ENCODE assay signal across 8 mouse cellular contexts in genomic region chr6:83774781-83775563, GRCm38 (mm10). TPM values are rescaled to one million over a fixed set of nuclear protein-coding genes. Genes with fewer than 3 reads are reported as not detected.
A peak's percentile ranks its signal among the peaks of the same experiment; 100 is the strongest.
DNase-seq lines count a peak whose midpoint lies in the region; ATAC-seq and TF ChIP-seq lines count a peak whose summit lies in the region.

No protein-coding gene starts in this region.

- WGBS in kidney, adult 2 months: 2% methylated on average over 14 of the region's 14 CpGs
- 2% methylated on average over 14 of the region's 14 CpGs for WGBS in forebrain, embryonic 12.5 days
- 0% methylated on average over 14 of the region's 14 CpGs for WGBS in intestine, postnatal 0 days
- 2% methylated on average over 14 of the region's 14 CpGs for WGBS in midbrain, embryonic 10.5 days

- H3K4me2 ChIP-seq in forebrain, embryonic 12.5 days: peak overlapping the region; percentile 84
- H3K4me2 ChIP-seq in intestine, postnatal 0 days (replicated peaks; ENCODE audit: low read depth): peak overlapping the region; percentile 83

- DNase-seq in kidney, adult 2 months: no peak
- no peak for DNase-seq in kidney, adult 11 months
- peak; percentile 27 for DNase-seq in midbrain, embryonic 10.5 days (ENCODE audit: low spot score)
- no peak for DNase-seq in natural killer cell, adult 2 months (ENCODE audit: low spot score in 2 of 2)
- no peak for DNase-seq in frontal cortex, postnatal 36 days (ENCODE audit: low spot score in 2 of 2)

- no peak for TF ChIP-seq POLR2A in kidney, adult 2 months (IDR thresholded peaks at IDR 0.05; ENCODE audit: low read depth, low read length)

- no peaks in the 10 kb centered on the region for H3K36me3 ChIP-seq in kidney, adult 2 months (ENCODE audit: control insufficient read depth, insufficient read depth, low read length)
- H3K36me3 ChIP-seq in forebrain, embryonic 12.5 days (replicated peaks): peaks cover 23% of the 10 kb centered on the region
- H3K36me3 ChIP-seq in intestine, postnatal 0 days (ENCODE audit: control insufficient read depth, insufficient read depth): peaks cover 31% of the 10 kb centered on the region
- H3K36me3 ChIP-seq in midbrain, embryonic 10.5 days: peaks cover 34% of the 10 kb centered on the region

- no peak for TF ChIP-seq CTCF in kidney, adult 2 months (conservative IDR thresholded peaks at IDR 0.05; ENCODE audit: insufficient read depth, insufficient read length, low read depth, low read length)
- TF ChIP-seq CTCF in intestine, postnatal 0 days (IDR thresholded peaks at IDR 0.05; ENCODE audit: low read depth): no peak

- H3K27me3 ChIP-seq in kidney, adult 2 months (replicated peaks; ENCODE audit: control insufficient read depth, insufficient read depth, low read length): no peaks in the 10 kb centered on the region
- no peaks in the 10 kb centered on the region for H3K27me3 ChIP-seq in forebrain, embryonic 12.5 days
- H3K27me3 ChIP-seq in intestine, postnatal 0 days (replicated peaks; ENCODE audit: control insufficient read depth, insufficient read depth, low read length): no peaks in the 10 kb centered on the region
- no peaks in the 10 kb centered on the region for H3K27me3 ChIP-seq in midbrain, embryonic 10.5 days (ENCODE audit: low read depth, poor library complexity, severe bottlenecking)

- H3K9me3 ChIP-seq in forebrain, embryonic 12.5 days: no peaks in the 10 kb centered on the region
- H3K9me3 ChIP-seq in intestine, postnatal 0 days (ENCODE audit: control insufficient read depth): no peaks in the 10 kb centered on the region
- no peaks in the 10 kb centered on the region for H3K9me3 ChIP-seq in midbrain, embryonic 10.5 days (replicated peaks)

- H3K9ac ChIP-seq in forebrain, embryonic 12.5 days: peak overlapping the region; percentile 90
- H3K9ac ChIP-seq in intestine, postnatal 0 days (ENCODE audit: low read depth, low read length): peak overlapping the region; percentile 90

- ATAC-seq in activated CD4-positive, CD25-positive, alpha-beta regulatory T cell, adult 4 months: peak; percentile 24
- ATAC-seq in forebrain, embryonic 12.5 days (ENCODE audit: low FRiP score): peak; percentile 31
- peak; percentile 14; the same call in 1 of the 2 replicates for ATAC-seq in intestine, postnatal 0 days

- peak overlapping the region; percentile 92 for H3K4me3 ChIP-seq in kidney, adult 2 months (ENCODE audit: insufficient read depth, low read depth, low read length)
- peak overlapping the region; percentile 89 for H3K4me3 ChIP-seq in forebrain, embryonic 12.5 days (replicated peaks)
- peak overlapping the region; percentile 83 for H3K4me3 ChIP-seq in intestine, postnatal 0 days (ENCODE audit: low read depth, low read length)
- peak overlapping the region; percentile 95 for H3K4me3 ChIP-seq in midbrain, embryonic 10.5 days

- peaks cover 3% of the 10 kb centered on the region; the same call in 1 of the 2 replicates for H3K4me1 ChIP-seq in kidney, adult 2 months (ENCODE audit: control insufficient read depth, insufficient read depth, low read length)
- H3K4me1 ChIP-seq in forebrain, embryonic 12.5 days: peaks cover 21% of the 10 kb centered on the region
- peaks cover 3% of the 10 kb centered on the region; the same call in 1 of the 2 replicates for H3K4me1 ChIP-seq in intestine, postnatal 0 days (replicated peaks; ENCODE audit: control insufficient read depth, insufficient read depth, low read length)
- peaks cover 31% of the 10 kb centered on the region for H3K4me1 ChIP-seq in midbrain, embryonic 10.5 days

- peak overlapping the region; percentile 17; the same call in 1 of the 2 replicates for H3K27ac ChIP-seq in kidney, adult 2 months (ENCODE audit: insufficient read depth, low read depth, low read length)
- peak overlapping the region; percentile 71 for H3K27ac ChIP-seq in forebrain, embryonic 12.5 days
- peak overlapping the region; percentile 83 for H3K27ac ChIP-seq in intestine, postnatal 0 days (ENCODE audit: low read depth, low read length)
- peak overlapping the region; percentile 93 for H3K27ac ChIP-seq in midbrain, embryonic 10.5 days (replicated peaks)

RNA-seq across cellular contexts. Expression of gene Tex261, which starts 0.6 kb away (rescaled TPM):
- polyA plus RNA-seq in kidney, adult 2 months (2012; rRNA removed): 156 and 169 TPM in 2 replicates
- polyA plus RNA-seq in activated CD4-positive, CD25-positive, alpha-beta regulatory T cell, adult 4 months (2017; shearing (Covaris generic)): 10 to 100 TPM; 76.3 to 79.6 TPM
- 61.6 and 72.0 TPM in 2 replicates for polyA plus RNA-seq in forebrain, embryonic 12.5 days (2016; fragmentation: Nextera tagmentation; extraction: Ambion mirVana)
- polyA plus RNA-seq in intestine, postnatal 0 days (2015; fragmentation: Nextera tagmentation; extraction: Ambion mirVana): 107 and 111 TPM in 2 replicates
- polyA plus RNA-seq in midbrain, embryonic 10.5 days (2016; fragmentation: Nextera tagmentation; extraction: Ambion mirVana): 81.6 and 81.7 TPM in 2 replicates

RNA-seq across cellular contexts. Expression of gene Ankrd53, which starts 12.5 kb away (rescaled TPM):
- 0.14 TPM in 2 replicates for polyA plus RNA-seq in kidney, adult 2 months (2012; rRNA removed)
- polyA plus RNA-seq in activated CD4-positive, CD25-positive, alpha-beta regulatory T cell, adult 4 months (2017; shearing (Covaris generic)): not detected
- polyA plus RNA-seq in forebrain, embryonic 12.5 days (2016; fragmentation: Nextera tagmentation; extraction: Ambion mirVana): 0.15 and 0.23 TPM in 2 replicates
- polyA plus RNA-seq in intestine, postnatal 0 days (2015; fragmentation: Nextera tagmentation; extraction: Ambion mirVana): not detected in 2 replicates
- polyA plus RNA-seq in midbrain, embryonic 10.5 days (2016; fragmentation: Nextera tagmentation; extraction: Ambion mirVana): 0.24 TPM in 1 of 2 replicates, not detected in the other

RNA-seq across cellular contexts. Expression of gene Nagk, which starts 19.8 kb away (rescaled TPM):
- polyA plus RNA-seq in kidney, adult 2 months (2012; rRNA removed): 32.2 and 38.6 TPM in 2 replicates
- polyA plus RNA-seq in activated CD4-positive, CD25-positive, alpha-beta regulatory T cell, adult 4 months (2017; shearing (Covaris generic)): 10 to 100 TPM; 23.0 to 27.9 TPM
- polyA plus RNA-seq in forebrain, embryonic 12.5 days (2016; fragmentation: Nextera tagmentation; extraction: Ambion mirVana): 49.4 and 49.9 TPM in 2 replicates
- 116 and 134 TPM in 2 replicates for polyA plus RNA-seq in intestine, postnatal 0 days (2015; fragmentation: Nextera tagmentation; extraction: Ambion mirVana)
- 26.1 and 35.2 TPM in 2 replicates for polyA plus RNA-seq in midbrain, embryonic 10.5 days (2016; fragmentation: Nextera tagmentation; extraction: Ambion mirVana)

RNA-seq across cellular contexts. Expression of gene Atp6v1b1, which starts 32.2 kb away (rescaled TPM):
- 137 and 154 TPM in 2 replicates for polyA plus RNA-seq in kidney, adult 2 months (2012; rRNA removed)
- not detected for polyA plus RNA-seq in activated CD4-positive, CD25-positive, alpha-beta regulatory T cell, adult 4 months (2017; shearing (Covaris generic))
- polyA plus RNA-seq in forebrain, embryonic 12.5 days (2016; fragmentation: Nextera tagmentation; extraction: Ambion mirVana): 0.12 TPM in 1 of 2 replicates, not detected in the other
- polyA plus RNA-seq in intestine, postnatal 0 days (2015; fragmentation: Nextera tagmentation; extraction: Ambion mirVana): not detected in 2 replicates
- polyA plus RNA-seq in midbrain, embryonic 10.5 days (2016; fragmentation: Nextera tagmentation; extraction: Ambion mirVana): not detected in 2 replicates

RNA-seq across cellular contexts. Expression of gene Paip2b, which starts 56.6 kb away (rescaled TPM):
- polyA plus RNA-seq in kidney, adult 2 months (2012; rRNA removed): 7.1 and 10.0 TPM in 2 replicates
- 10 to 100 TPM; 17.3 to 18.2 TPM for polyA plus RNA-seq in activated CD4-positive, CD25-positive, alpha-beta regulatory T cell, adult 4 months (2017; shearing (Covaris generic))
- polyA plus RNA-seq in forebrain, embryonic 12.5 days (2016; fragmentation: Nextera tagmentation; extraction: Ambion mirVana): 25.0 and 33.7 TPM in 2 replicates
- polyA plus RNA-seq in intestine, postnatal 0 days (2015; fragmentation: Nextera tagmentation; extraction: Ambion mirVana): 5.6 and 6.0 TPM in 2 replicates
- 18.6 and 20.5 TPM in 2 replicates for polyA plus RNA-seq in midbrain, embryonic 10.5 days (2016; fragmentation: Nextera tagmentation; extraction: Ambion mirVana)

Comparison
In these comparisons a context has a peak if more than half of its experiments do, and no peak if none do; other contexts are left out.
1. H3K27ac ChIP-seq: peak in every context shown above with its lines; median percentile 93 in midbrain, embryonic 10.5 days; 83 in intestine, postnatal 0 days; 71 in forebrain, embryonic 12.5 days; 17 in kidney, adult 2 months.